Mouse (Mus musculus) right cerebral cortex, postnatal 25 days (tissue): ENCODE results near the gene Bri3.

ENCODE experiments used
- DNase-seq: peaks from one replicate; pipeline ENCODE4 v3.0.0; 2022

Gene Bri3

GRCm38 (mm10) chr5:144243901-144244487 is at the start of gene Bri3:
Bri3 (plus strand) TSS chr5:144244437.
- no peak for DNase-seq

- DNase-seq, result no peak
Observed at GRCm38 (mm10) chr5:144195567-144195966, 48.7 kb upstream of the Bri3 start.

- DNase-seq, result no peak
Observed at GRCm38 (mm10) chr5:144200616-144201015, 43.6 kb upstream of the Bri3 start.

GRCm38 (mm10) chr5:144202430-144202829 is 41.8 kb upstream of the Bri3 start:
- DNase-seq, result no peak

- DNase-seq, result no peak
Observed at GRCm38 (mm10) chr5:144203398-144203959, 40.8 kb upstream of the Bri3 start.

- no peak for DNase-seq
Observed at GRCm38 (mm10) chr5:144204303-144204702, 39.9 kb upstream of the Bri3 start.

- no peak for DNase-seq
Observed at GRCm38 (mm10) chr5:144204911-144205310, 39.3 kb upstream of the Bri3 start.

GRCm38 (mm10) chr5:144206069-144206468 is 38.2 kb upstream of the Bri3 start:
- DNase-seq, result no peak

GRCm38 (mm10) chr5:144207478-144207877 is 36.8 kb upstream of the Bri3 start:
- no peak for DNase-seq

GRCm38 (mm10) chr5:144214453-144214852 is 29.8 kb upstream of the Bri3 start:
- DNase-seq, result no peak

GRCm38 (mm10) chr5:144215992-144216391 is 28.2 kb upstream of the Bri3 start:
- DNase-seq, result no peak

- no peak for DNase-seq
Observed at GRCm38 (mm10) chr5:144218061-144218460, 26.2 kb upstream of the Bri3 start.

GRCm38 (mm10) chr5:144219306-144219705 is 24.9 kb upstream of the Bri3 start:
- DNase-seq, result no peak

GRCm38 (mm10) chr5:144219936-144220335 is 24.3 kb upstream of the Bri3 start:
- no peak for DNase-seq

GRCm38 (mm10) chr5:144221305-144221704 is 22.9 kb upstream of the Bri3 start:
- DNase-seq, result no peak

- no peak for DNase-seq
Observed at GRCm38 (mm10) chr5:144222811-144223502, 21.3 kb upstream of the Bri3 start.

- peak; percentile 96 for DNase-seq
Observed at GRCm38 (mm10) chr5:144223503-144223862, 20.8 kb upstream of the Bri3 start, which contains the start of gene Tecpr1. Tecpr1 (minus strand) TSS chr5:144223615.

- no peak for DNase-seq
Observed at GRCm38 (mm10) chr5:144223899-144224816, 20.1 kb upstream of the Bri3 start.

- DNase-seq, result no peak
Observed at GRCm38 (mm10) chr5:144226220-144226619, 18.0 kb upstream of the Bri3 start.

GRCm38 (mm10) chr5:144230216-144230615 is 14.0 kb upstream of the Bri3 start:
- no peak for DNase-seq

GRCm38 (mm10) chr5:144231410-144231809 is 12.8 kb upstream of the Bri3 start:
- DNase-seq, result no peak

GRCm38 (mm10) chr5:144232531-144232930 is 11.7 kb upstream of the Bri3 start:
- no peak for DNase-seq

GRCm38 (mm10) chr5:144234222-144234621 is 10.0 kb upstream of the Bri3 start:
- no peak for DNase-seq
